Mouse (Mus musculus): Measurements from ENCODE around the gene Snx21.

Snx21 gene

GRCm38 (mm10) chr2:164785481-164786387 is at the start of gene Snx21:
Gene Snx21, plus strand, starts transcription at chr2:164785823.
- peak; percentile 95 to 96 for DNase-seq

- peak in 1 of 2 experiments; percentile 25 for DNase-seq
Measured at GRCm38 (mm10) chr2:164737377-164738090, 48.1 kb upstream of the Snx21 start.

GRCm38 (mm10) chr2:164739876-164740275 is 45.7 kb upstream of the Snx21 start:
- no peak for DNase-seq

GRCm38 (mm10) chr2:164744987-164745386 is 40.6 kb upstream of the Snx21 start:
- DNase-seq = no peak

- DNase-seq = peak; percentile 94 to 98
Measured at GRCm38 (mm10) chr2:164745843-164746479, 39.7 kb upstream of the Snx21 start, which contains the start of the genes Wfdc3 and Dnttip1. Gene Wfdc3, minus strand, starts transcription at chr2:164745931. Gene Dnttip1, plus strand, starts transcription at chr2:164745983.

- DNase-seq = no peak
Measured at GRCm38 (mm10) chr2:164746693-164747092, 38.9 kb upstream of the Snx21 start.

GRCm38 (mm10) chr2:164748191-164748590 is 37.4 kb upstream of the Snx21 start:
- DNase-seq = no peak

GRCm38 (mm10) chr2:164748991-164749390 is 36.6 kb upstream of the Snx21 start:
- no peak for DNase-seq

- DNase-seq = no peak
Measured at GRCm38 (mm10) chr2:164752454-164752853, 33.2 kb upstream of the Snx21 start.

GRCm38 (mm10) chr2:164754105-164754504 is 31.5 kb upstream of the Snx21 start:
- DNase-seq = no peak

GRCm38 (mm10) chr2:164754800-164755199 is 30.8 kb upstream of the Snx21 start:
- DNase-seq = no peak

- DNase-seq = no peak
Measured at GRCm38 (mm10) chr2:164757841-164758240, 27.8 kb upstream of the Snx21 start.

GRCm38 (mm10) chr2:164758692-164759091 is 26.9 kb upstream of the Snx21 start:
- no peak for DNase-seq

GRCm38 (mm10) chr2:164760059-164760833 is 25.4 kb upstream of the Snx21 start:
- no peak for DNase-seq

GRCm38 (mm10) chr2:164761502-164761901 is 24.1 kb upstream of the Snx21 start:
- no peak for DNase-seq

GRCm38 (mm10) chr2:164761971-164762370 is 23.7 kb upstream of the Snx21 start:
- DNase-seq = no peak

- DNase-seq = no peak
Measured at GRCm38 (mm10) chr2:164762593-164762992, 23.0 kb upstream of the Snx21 start.

GRCm38 (mm10) chr2:164765841-164766240 is 19.8 kb upstream of the Snx21 start:
- DNase-seq = no peak

GRCm38 (mm10) chr2:164767812-164768540 is 17.6 kb upstream of the Snx21 start:
- peak; percentile 23 to 35 for DNase-seq

- peak; percentile 99 for DNase-seq
Measured at GRCm38 (mm10) chr2:164769258-164770037, 16.2 kb upstream of the Snx21 start, which contains the start of gene Ube2c. Gene Ube2c, plus strand, starts transcription at chr2:164769898.

- DNase-seq = no peak
Measured at GRCm38 (mm10) chr2:164770279-164770678, 15.3 kb upstream of the Snx21 start.
